Mouse (Mus musculus) urinary bladder, adult 18-20 months (tissue): ENCODE data around the gene Cfap300.

Experiments used
- DNase-seq, 2 experiments: peaks; one replicate each; pipeline ENCODE4 v3.0.0; 2022; ENCODE audit warnings: low spot score in 2 of 2, mixed read lengths in 2 of 2

The Cfap300 gene

GRCm38 (mm10) chr9:7984287-7984686 is 58.3 kb downstream of the Cfap300 start:
- no peak for DNase-seq

DNA sequence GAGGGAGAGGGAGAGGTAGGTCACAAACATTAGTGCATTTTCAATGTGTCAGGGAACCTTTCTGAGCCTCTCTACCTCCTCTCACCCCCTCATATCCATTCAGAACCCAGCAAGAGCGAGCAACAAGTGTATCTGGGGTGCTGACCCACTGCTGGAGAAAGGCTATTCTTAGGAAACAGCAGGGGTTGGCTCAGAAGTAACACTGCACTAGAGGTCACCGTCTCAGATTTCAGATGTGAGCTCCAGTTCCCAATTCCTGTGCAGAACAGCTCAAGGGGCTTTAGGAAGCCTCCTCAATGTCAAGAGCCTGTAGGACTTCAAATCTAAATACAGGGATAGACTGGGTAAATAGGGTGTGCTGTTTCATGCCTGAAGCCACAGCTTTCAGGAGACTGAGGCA is 59.0 kb downstream of the Cfap300 start:
- no peak for DNase-seq

- DNase-seq: no peak
Observed at GRCm38 (mm10) chr9:7980162-7980561, 62.5 kb downstream of the Cfap300 start.

DNA sequence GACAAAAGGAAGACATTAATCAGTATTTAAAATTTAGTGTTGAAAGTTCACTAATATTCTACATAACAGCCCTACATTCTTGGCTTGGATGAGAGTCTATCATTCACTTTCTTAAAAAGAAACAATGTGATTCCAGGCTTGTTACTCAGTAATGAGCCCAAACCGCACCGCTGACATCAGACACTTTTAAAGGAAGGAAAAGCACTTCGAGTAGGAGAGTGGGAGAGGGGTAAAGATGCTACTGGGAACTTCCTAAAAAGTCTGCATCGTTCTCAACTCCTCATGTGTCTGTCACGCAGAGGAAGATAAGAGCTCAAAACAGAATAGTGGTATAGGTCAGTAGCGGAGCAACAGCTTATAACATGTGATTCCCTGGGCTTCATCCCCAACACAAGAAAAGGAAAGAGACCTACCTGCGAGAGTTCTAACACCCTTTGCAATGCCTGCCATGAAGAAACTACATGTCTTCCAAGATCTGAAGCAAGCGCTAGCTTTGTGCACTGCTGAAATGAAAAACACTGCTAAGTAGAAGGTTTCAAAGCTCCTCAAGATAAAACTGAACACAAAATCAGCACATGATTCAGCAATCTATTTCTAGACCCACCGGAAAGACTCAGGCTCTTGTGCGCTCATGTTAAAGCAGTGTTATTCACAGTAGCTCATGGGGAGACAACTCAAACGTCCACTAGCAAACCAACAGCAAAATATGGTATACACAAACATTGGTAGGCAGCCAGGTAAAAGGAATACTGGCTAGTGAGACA is 63.3 kb downstream of the Cfap300 start:
- no peak for DNase-seq

GRCm38 (mm10) chr9:7978502-7978901 is 64.1 kb downstream of the Cfap300 start:
- DNase-seq: no peak

DNA sequence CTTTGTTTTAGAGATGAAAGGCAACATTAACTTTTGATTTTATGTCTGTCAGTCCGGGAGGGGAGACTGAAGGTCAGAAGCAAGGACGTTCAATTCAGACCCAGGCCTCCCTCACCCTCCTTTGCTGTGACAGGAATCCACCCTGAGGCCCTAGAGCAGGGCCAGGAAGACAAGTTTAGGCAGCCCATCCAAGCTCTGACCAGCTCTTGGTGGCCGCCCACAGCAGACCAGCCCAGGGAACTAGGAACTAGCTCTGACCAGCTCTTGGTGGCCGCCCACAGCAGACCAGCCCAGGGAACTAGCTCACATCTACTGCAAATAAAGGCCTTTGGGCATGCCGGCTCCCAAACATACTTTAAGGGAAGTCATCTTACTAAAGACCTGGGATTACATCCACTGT is 65.0 kb downstream of the Cfap300 start:
- DNase-seq: no peak

- DNase-seq: no peak
Observed at GRCm38 (mm10) chr9:7971993-7972392, 70.6 kb downstream of the Cfap300 start.
